Mouse (Mus musculus) thymus, adult 2 months (tissue): Measurements from ENCODE around the gene C1qc.

Experiments
- CTCF ChIP-seq: fragments of 200-500 bp; IDR thresholded peaks from 2 replicates; pipeline ENCODE4 v1.5.1; 2012; ENCODE audit warnings: mild to moderate bottlenecking, control low read depth, low read length, moderate library complexity, borderline replicate concordance; ENCODE audit not compliant: control insufficient read depth, poor library complexity, insufficient read depth; ENCODE audit errors: extremely low read depth
- POLR2A ChIP-seq: fragments of 200-500 bp; IDR thresholded peaks from 2 replicates; pipeline ENCODE4 v1.6.1; 2012; ENCODE audit warnings: mild to moderate bottlenecking, low read length, control low read depth, moderate library complexity; ENCODE audit not compliant: control insufficient read depth, poor library complexity, insufficient read depth; ENCODE audit errors: extremely low read depth

DNA sequence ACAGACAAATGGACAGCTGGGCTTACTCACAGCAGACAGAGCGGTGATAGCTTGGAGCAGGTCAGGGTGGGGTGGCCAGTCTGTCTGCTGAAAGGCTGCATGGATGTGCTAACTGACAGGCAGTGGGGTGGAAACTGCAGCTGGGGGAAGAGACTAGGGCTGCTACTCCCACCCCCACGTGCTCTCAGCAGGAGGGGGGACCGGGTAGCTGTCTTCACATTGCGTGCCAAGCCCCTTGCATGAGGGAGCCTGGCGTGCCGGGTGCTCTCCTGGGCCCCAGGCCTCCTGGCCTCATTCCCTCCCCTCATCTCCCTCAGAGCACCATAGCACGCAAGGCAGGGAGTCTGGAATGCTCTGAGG, 24.3 kb upstream of the C1qc start:
- TF ChIP-seq CTCF (no peak), POLR2A (no peak)
